Mouse (Mus musculus) bone marrow macrophage, adult 2 months (primary cell): ENCODE data around the gene Ilf3. TPM values are rescaled to one million over a fixed set of nuclear protein-coding genes. Genes with fewer than 3 reads are reported as not detected.

ENCODE experiments used
- H3K27ac ChIP-seq: 2 replicates; pipeline ENCODE4 v1.5.1; 2012; ENCODE audit warnings: low read depth, low read length; ENCODE audit not compliant: insufficient read depth
- H3K4me1 ChIP-seq: 2 replicates; pipeline ENCODE4 v1.6.1; 2012; ENCODE audit warnings: low read length; ENCODE audit not compliant: control insufficient read depth, insufficient read depth
- H3K4me3 ChIP-seq: 2 replicates; pipeline ENCODE4 v1.5.1; 2012; ENCODE audit warnings: mild to moderate bottlenecking, low read length, moderate library complexity; ENCODE audit not compliant: insufficient read depth
- CTCF ChIP-seq: IDR thresholded peaks from 2 replicates; pipeline ENCODE4 v1.5.1; 2012; ENCODE audit warnings: low read depth, mild to moderate bottlenecking, low read length, moderate library complexity
- POLR2A ChIP-seq: IDR thresholded peaks from 2 replicates; pipeline ENCODE4 v1.6.1; 2012; ENCODE audit warnings: mild to moderate bottlenecking, low read depth, low read length, borderline replicate concordance
- polyA plus RNA-seq: library from polyadenylated mRNA; stranded (reverse); fragments of >200 nt; gene quantifications from 2 replicates; pipeline ENCODE4 v1.2.4, GENCODE M21; 2012; ENCODE audit not compliant: missing spikeins, insufficient read depth, insufficient read length

Ilf3 gene
- polyA plus RNA-seq, 1 experiment = 42.9 TPM

DNA sequence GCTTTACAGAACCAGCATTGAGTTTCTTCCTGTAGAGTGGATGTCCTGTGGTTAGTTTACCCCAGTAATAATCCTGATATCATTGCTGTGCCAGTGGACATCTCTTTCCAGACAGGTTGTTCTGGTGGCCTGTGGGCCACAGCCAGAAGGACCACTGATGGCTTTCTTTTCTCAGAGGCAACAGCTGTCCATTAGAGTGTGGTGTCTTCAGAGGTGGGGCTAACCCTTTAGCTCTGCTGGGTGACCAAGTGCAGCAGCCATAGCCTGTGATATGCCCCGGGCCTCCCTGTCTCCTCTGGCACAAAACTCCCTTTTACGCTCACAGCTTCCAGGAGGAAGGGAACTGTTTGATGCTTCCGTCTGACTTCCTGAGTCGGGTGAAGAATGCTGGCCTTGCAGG is 76.9 kb downstream of the Ilf3 start:
- Histone ChIP-seq H3K4me3 (no peak overlapping the region), H3K27ac (no peak overlapping the region), H3K4me1 (peaks cover 23% of the 10 kb centered on the region)
- TF ChIP-seq POLR2A (no peak), CTCF (no peak)

DNA sequence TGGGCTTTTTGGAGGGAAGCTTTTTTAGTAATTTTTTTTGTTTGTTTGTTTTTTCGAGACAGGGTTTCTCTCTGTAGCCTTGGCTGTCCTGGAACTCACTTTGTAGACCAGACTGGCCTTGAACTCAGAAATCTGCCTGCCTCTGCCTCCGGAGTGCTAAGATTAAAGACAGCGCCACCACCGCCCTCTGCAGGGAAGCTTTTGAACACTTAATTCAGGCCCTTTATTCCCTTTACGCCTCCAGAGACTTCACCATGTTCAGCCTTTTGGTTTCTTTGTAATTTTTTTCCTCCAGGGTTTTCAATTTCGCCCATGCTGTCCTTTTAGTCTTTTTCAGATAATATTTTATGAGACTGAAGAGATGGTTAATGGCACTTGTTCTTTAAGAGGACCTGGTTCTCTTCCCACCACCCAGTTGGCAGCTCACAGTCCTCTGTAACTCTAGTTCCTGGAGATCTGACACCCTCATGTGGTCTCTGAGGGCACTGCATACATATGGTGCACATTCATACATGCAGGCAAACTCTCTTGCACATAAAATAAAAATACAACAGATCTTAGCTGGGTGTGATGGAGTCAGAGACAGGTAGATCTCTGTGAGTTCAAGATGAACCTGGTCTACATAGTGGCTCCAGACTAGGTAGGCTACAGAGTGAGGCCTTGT is 77.5 kb downstream of the Ilf3 start:
- H3K4me3 ChIP-seq = no peak overlapping the region
- no peak overlapping the region for H3K27ac ChIP-seq
- TF ChIP-seq POLR2A (no peak), CTCF (no peak)
- H3K4me1 ChIP-seq = peaks cover 24% of the 10 kb centered on the region

DNA sequence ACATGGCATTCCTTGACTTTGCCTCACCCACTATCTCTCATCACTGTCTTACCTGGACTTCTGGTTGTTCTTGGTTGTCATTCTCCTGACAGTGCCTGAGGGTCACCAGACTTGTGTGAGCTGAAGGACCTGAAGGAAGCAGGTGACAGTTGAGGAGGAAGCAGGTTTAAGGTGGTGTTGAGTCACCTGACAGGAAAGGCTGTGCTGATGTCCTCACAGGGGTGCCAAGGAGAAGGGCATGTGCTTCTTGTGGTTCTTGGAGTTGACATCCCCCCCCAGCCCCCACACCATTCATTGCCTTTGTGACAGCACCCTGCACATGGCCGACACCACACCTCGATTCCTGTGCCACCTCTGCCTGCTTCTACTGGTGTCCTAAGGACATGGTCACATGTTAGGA is 80.1 kb downstream of the Ilf3 start:
- Histone ChIP-seq H3K4me3 (no peak overlapping the region), H3K4me1 (peaks cover 46% of the 10 kb centered on the region), H3K27ac (no peak overlapping the region)
- TF ChIP-seq CTCF (no peak), POLR2A (no peak)

DNA sequence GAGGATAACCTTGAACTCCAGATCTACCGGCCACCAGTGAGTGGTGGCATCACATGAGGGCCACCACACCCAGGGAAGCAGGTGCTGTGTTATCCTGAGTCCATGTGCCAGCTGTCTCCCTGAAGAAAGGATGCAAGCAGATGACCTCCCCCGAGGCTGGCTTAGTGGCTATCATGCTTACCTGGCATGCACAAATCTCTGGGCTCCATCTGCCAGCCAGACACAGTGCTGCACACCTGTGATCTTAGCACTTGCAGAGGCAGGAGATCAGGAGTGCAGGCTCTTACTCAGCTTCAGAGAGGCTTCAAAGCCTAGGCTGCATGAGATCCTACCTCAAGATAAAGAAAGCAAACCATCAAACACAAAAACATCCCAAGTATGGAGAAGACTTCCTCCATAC is 82.0 kb downstream of the Ilf3 start:
- H3K4me1 ChIP-seq = peaks cover 60% of the 10 kb centered on the region
- H3K4me3 ChIP-seq = no peak overlapping the region
- no peak overlapping the region for H3K27ac ChIP-seq
- TF ChIP-seq CTCF = no peak
- no peak for TF ChIP-seq POLR2A

DNA sequence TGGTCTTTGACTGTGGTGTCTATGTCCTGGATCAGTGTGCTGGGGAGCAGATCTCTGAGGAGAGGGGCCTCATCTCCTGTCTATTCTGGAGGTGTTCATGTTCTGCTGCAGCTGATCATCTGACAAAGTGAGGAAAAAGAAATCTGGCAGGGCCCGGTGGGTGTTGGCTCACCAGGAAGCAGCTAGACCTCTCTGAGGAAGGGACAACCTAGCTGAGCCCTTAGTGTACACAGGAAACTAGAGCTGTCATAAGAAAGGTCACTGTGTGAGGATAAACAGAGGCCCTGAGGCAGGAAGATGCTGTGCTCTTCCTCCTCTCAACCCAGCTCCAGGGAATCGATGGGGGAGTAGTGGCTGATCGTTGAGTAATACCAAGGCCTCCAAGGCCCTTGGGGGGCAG is 82.6 kb downstream of the Ilf3 start:
- Histone ChIP-seq H3K4me1 (peaks cover 64% of the 10 kb centered on the region), H3K27ac (no peak overlapping the region), H3K4me3 (no peak overlapping the region)
- TF ChIP-seq POLR2A (no peak), CTCF (no peak)

DNA sequence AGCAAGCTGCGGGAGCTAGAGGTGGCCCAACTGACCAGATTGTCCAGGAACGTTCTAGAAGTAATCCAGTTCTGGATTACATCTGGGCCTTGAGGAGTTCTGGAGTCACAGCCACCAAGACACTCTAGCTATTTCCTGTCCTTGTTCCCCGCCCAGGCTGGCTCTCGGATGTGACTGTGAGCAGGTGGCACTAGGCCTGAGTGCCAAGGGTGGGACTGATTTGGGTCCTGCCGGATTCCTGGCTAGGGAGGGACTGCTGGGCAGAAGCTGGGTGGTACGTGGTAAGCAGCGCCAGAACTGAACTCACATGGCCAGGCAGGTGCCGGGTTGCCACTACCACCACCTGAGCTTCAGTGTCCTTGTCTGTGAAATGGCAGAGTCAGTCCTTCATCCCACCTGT is 83.7 kb downstream of the Ilf3 start:
- Histone ChIP-seq H3K27ac (no peak overlapping the region), H3K4me1 (peaks cover 66% of the 10 kb centered on the region), H3K4me3 (no peak overlapping the region)
- no peak for TF ChIP-seq CTCF
- no peak for TF ChIP-seq POLR2A

DNA sequence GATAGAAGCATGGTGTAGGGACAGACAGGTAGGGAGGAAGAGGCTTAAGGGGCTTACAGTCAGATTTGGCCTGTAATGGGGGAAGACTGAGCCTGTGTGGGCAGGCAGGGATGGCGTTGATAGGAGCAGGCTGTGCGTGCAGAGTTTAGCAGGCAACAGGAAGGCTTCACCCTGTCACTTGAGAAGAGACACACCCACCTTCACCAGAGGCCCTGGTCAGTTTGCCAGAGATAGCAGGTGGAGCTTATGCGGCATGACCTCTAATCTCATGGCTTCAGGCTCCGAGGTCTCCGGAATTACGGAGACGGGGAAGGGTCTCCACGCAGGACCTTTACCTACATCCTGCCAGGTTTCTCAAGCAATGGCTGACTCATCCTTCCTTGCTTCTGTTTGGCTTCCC is 84.2 kb downstream of the Ilf3 start:
- Histone ChIP-seq H3K4me1 (peaks cover 68% of the 10 kb centered on the region), H3K27ac (peak overlapping the region; percentile 63; the same call in 1 of the 2 replicates), H3K4me3 (no peak overlapping the region)
- TF ChIP-seq POLR2A (no peak), CTCF (no peak)

DNA sequence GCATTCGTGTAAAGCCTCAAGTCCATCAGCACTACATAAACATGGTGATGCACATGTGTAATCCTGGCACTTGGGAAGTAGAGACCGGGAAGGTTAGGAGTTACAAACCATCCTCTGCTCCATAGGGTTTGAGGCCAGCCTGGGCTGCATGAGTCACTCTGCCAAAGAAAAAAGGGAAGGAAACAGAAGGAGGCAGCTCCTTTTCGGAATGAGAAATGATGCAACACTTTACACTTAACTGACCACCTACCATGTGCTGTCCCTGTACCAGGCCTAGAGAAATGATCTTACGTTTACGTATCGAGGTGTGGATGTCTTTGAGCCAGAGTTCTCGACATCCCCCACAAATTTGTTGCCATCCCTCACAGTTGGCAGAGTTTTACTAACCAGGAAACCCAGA is 85.3 kb downstream of the Ilf3 start:
- peaks cover 76% of the 10 kb centered on the region for H3K4me1 ChIP-seq
- no peak for TF ChIP-seq CTCF
- TF ChIP-seq POLR2A = no peak
- H3K4me3 ChIP-seq = peak overlapping the region; percentile 2; the same call in 1 of the 2 replicates
- H3K27ac ChIP-seq = peak overlapping the region; percentile 83

DNA sequence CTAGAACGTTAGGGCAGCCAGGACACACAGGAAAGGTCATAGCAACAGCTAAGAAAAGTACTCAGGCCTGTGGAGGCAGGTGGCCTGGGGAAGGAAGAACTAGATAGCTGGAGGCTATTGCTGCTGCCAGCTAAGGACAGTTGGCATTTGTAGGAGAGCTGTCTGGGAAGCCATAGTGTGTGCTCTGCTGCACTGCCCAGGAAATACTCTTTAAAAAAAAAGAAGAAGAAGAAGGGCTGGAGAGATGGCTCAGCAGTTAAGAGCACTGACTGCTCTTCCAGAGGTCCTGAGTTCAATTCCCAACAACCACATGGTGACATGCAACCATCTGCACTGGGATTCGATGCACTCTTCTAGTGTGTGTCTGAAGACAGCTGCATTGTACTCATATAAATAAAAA is 85.8 kb downstream of the Ilf3 start:
- peak overlapping the region; percentile 83 for H3K27ac ChIP-seq
- H3K4me1 ChIP-seq = peaks cover 80% of the 10 kb centered on the region
- no peak for TF ChIP-seq POLR2A
- no peak for TF ChIP-seq CTCF
- peak overlapping the region; percentile 2; the same call in 1 of the 2 replicates for H3K4me3 ChIP-seq

DNA sequence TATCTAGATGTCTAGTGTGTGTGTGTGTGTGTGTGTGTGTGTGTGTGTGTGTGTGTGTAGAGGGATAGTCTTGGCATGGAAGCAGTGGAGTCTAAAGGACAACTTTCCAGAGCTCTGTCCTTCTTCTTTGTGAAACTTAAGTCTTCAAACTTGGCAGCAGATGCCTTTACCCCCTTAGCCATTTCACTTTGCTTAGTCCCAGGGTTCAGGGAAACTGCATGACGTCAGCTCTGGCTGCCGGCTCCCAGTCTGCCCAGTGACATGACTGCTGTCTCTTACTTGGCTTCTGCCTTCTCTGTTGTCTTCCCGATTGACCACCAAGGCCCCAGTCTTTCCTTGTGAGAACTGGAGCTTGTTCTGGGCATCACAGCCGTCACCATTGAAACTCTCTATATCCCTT is 86.9 kb downstream of the Ilf3 start:
- TF ChIP-seq POLR2A (no peak), CTCF (no peak)
- Histone ChIP-seq H3K4me3 (no peak overlapping the region), H3K4me1 (peaks cover 85% of the 10 kb centered on the region), H3K27ac (no peak overlapping the region)

Other genes starting within 250 kb of the Ilf3 start
- gene Tyk2, start 236.6 kb upstream of the Ilf3 start, polyA plus RNA-seq = 46.3 and 47.1 TPM in 2 replicates
- 104 and 110 TPM in 2 replicates for gene Cdc37, start 217.9 kb upstream of the Ilf3 start, polyA plus RNA-seq
- gene Pde4a, start 202.2 kb upstream of the Ilf3 start, polyA plus RNA-seq = 13.2 and 14.2 TPM in 2 replicates
- 34.9 and 36.4 TPM in 2 replicates for gene Keap1, start 128.5 kb upstream of the Ilf3 start, polyA plus RNA-seq
- not detected in 2 replicates for gene S1pr5, start 119.4 kb upstream of the Ilf3 start, polyA plus RNA-seq
- gene Atg4d, start 102.6 kb upstream of the Ilf3 start, polyA plus RNA-seq = 10.8 and 11.8 TPM in 2 replicates
- gene Kri1, start 79.9 kb upstream of the Ilf3 start, polyA plus RNA-seq = 26.4 and 28.6 TPM in 2 replicates
- 33.1 and 33.7 TPM in 2 replicates for gene Cdkn2d, start 76.5 kb upstream of the Ilf3 start, polyA plus RNA-seq
- gene Ap1m2, start 55.5 kb upstream of the Ilf3 start, polyA plus RNA-seq = not detected in 2 replicates
- gene Slc44a2, start 47.2 kb upstream of the Ilf3 start, polyA plus RNA-seq = 48.8 and 55.0 TPM in 2 replicates
- gene Qtrt1, start 44.0 kb downstream of the Ilf3 start, polyA plus RNA-seq = 9.9 and 14.9 TPM in 2 replicates
- 118 and 129 TPM in 2 replicates for gene Dnm2, start 57.0 kb downstream of the Ilf3 start, polyA plus RNA-seq
- gene Tmed1, start 142.4 kb downstream of the Ilf3 start, polyA plus RNA-seq = 11.3 and 11.8 TPM in 2 replicates
- gene AB124611, start 158.3 kb downstream of the Ilf3 start, polyA plus RNA-seq = 156 and 179 TPM in 2 replicates
- gene Carm1, start 179.0 kb downstream of the Ilf3 start, polyA plus RNA-seq = 19.1 and 20.5 TPM in 2 replicates
- gene Timm29, start 224.9 kb downstream of the Ilf3 start, polyA plus RNA-seq = 15.5 and 16.4 TPM in 2 replicates
- 16.1 and 17.9 TPM in 2 replicates for gene Yipf2, start 225.0 kb downstream of the Ilf3 start, polyA plus RNA-seq
- gene Smarca4, start 248.3 kb downstream of the Ilf3 start, polyA plus RNA-seq = 43.7 and 49.8 TPM in 2 replicates